Mouse (Mus musculus) bone marrow macrophage, adult 2 months (primary cell): Measurements from ENCODE around the gene Fam76b.

Experiments used
- CTCF ChIP-seq: IDR thresholded peaks from 2 replicates; pipeline ENCODE4 v1.5.1; 2012; ENCODE audit warnings: low read depth, mild to moderate bottlenecking, low read length, moderate library complexity
- POLR2A ChIP-seq: IDR thresholded peaks from 2 replicates; pipeline ENCODE4 v1.6.1; 2012; ENCODE audit warnings: mild to moderate bottlenecking, low read depth, low read length, borderline replicate concordance

DNA sequence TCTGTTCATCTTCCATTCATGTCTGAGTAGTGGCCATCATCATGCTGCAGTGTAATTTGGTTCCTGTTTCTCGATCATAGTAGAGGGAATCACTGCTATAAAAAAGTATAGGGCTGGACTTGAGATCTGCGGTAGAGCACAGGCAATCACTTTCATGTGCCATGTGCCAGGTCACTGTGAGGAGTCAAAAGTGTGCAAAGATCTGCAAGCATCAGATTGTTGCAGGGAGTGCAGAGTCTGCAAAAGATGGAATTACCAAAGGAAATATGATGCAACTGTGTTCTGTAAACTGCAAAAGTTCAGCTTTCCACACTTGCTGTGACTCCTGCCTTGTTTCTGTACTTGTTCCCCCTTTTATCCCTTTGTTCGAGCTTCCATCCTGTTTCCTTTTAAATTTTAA lies 20.1 kb downstream of the Fam76b start:
- TF ChIP-seq POLR2A, result no peak
- no peak for TF ChIP-seq CTCF
